Mouse (Mus musculus) yolk sac, embryonic 10.5 days (tissue): ENCODE measurements around the gene Mgrn1.

Experiments used
- DNase-seq: peaks from one replicate; pipeline ENCODE4 v3.0.0-alpha.2; 2017; ENCODE audit warnings: low spot score

Mgrn1 gene

DNA sequence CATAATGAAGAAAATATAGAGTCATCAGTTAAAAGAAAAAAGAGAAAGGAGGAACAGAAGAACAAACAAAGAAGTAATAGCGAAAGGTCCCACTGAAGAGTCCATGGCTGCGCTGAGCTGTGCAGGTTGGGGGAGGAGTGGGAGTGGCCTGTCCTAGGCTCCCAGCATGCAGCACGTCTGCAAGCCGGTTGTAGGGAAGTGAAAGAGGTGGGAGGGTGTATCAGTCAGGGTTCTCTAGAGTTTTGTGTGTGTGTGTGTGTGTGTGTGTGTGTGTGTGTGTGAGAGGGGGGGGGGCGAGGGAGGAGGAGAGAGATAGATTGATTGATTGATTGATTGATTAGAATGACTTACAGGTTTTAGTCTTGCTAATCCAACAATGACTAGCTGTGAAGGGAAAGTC is 21.9 kb downstream of the Mgrn1 start:
- no peak for DNase-seq

DNA sequence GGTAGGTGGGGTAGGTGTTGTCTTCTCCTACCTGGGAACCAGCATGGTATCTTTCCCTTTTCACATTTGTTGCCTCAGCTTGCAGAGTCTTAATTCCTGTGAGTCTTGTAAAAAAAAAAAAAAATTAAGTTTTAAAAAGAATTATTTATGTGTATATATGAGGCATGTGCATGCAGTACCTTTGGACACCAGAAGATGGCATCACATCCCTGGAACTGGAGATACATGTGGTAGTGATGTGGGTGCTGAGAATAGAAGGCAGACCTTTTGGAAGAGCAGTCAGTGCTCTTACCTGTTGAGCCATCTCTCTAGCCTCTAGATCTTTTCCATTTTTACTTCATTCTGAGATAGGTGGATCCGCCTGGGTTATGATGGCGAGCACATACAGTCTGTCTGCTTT is 23.7 kb downstream of the Mgrn1 start:
- no peak for DNase-seq

DNA sequence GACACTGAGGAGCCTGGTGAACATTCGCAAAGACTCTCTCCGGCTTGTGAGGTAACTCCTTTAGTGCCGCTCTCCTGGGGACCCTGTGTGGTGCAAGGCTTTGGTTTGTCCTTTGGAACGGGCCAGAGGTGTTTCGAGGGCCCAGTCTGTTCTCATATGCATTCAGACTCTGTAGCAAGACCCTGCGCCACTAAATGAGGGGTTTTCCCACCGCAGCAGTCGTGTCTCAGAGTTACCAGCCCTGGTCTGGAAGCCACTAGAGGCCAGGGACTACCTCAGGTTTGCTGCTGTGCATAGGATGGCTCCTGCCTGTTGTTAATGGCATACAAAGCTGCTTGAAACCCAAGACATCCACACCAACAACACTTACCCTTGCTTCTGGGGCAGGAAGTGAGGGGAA is 24.7 kb downstream of the Mgrn1 start:
- DNase-seq = no peak

DNA sequence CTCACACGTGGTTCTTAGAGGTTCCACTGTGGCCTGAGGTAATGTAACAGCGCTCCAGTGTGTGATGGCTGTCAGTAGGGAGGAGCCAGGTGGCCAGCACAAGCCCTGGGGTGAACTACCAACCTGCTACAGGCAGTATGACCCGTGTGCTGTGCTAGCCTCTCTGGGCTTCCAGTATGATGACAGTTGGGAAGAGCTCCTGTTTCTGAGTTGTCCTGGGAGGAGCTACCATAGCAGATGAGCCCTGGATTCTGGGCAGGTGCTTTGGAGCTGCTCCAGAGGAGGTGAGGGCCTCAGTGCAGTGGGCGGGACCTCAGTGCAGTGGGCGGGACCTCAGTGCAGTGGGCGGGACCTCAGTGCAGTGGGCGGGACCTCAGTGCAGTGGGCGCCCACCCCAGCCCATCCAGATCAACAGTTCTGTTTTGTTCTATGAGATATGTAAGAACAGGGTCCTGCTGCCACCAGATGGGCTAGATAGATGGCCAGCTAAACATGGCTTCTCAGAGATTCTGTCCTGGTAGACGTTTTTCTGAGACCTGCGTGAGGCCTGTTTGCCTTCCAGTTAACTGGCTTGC is 26.1 kb downstream of the Mgrn1 start:
- DNase-seq = no peak

DNA sequence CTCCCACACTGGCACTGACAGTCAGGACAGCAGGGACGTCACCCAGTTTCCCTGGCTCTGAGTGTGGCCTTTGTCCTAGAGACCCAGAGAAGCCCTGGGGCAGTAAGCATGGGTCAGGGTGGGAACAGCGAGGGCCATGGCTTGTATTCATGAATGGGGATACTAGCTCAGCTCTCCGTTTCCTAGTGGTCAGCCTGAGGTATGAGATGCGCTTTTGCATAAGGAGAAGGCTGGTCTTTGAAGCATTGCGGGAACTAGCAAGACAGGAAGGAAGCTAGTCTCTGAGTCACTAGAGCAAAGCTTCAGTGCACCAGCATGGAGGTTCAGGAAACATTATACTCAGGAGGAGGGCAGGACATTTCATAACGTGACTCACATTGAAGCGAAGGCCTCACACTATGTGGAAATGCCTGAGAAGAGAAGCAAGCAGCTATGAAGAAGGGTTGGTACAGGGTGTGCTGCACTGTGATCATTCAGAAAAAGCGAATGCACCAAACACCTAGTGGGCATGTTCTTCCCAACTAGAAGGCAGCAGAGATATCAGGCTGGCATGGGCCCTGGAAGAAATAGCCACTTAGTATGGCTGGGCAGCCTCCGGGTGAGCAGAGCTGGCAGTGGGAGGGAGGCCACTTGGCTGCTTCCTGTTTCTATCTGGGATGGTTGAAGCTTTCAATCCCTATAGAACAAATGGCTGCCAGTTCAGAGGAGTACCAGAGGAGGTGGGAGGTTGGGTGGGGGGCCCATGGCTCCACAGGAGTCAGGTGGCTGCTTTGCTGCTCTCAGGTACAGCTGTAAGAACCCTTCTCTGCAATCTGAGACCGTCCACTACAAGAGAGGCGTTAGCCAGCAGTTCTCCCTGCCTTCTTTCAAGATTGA is 27.1 kb downstream of the Mgrn1 start:
- DNase-seq = no peak

DNA sequence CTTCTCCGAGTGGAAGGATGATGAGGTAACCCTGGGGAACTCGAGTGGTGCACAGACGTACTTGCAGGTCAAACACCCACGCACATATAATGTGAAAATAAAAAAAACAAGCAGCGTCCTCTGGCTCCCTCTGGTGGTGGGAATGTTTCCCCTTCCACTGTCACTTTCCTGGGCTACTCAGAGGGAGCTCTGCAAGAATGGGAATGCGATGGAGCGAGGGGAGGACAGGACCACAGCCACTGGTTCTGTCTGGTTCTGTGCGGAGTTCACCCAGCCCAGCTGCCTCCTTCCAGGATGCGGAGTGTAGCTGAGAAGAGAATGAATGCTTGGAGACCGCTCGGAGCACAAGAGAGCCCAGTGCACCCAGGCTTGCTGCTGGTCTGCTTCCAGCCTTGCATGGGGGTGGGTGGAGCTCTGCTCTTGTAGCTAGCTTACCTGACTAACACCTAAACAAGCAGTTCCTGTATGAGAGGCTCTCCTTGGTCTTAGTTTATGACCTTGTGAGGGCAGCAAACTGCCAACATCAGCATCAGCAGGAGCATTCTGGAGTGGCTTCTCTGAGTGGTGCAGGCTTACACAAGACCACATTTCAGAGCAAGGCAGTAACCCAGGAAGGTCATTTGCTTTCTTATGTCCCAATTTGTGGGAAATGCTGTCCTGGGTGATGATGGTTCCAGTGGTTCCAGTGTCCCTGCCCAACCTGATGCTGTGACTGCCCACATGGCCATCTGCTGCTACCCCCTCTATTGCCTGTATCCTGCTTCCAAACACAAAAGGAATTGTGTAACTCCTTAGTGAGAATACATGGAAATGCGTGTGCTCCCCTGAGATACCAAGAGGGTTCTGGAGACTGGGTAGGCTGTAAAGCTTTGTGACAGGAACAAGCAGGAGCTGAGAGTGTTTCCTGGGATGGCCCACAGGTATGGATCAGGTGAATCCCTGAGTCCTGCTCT is 28.0 kb downstream of the Mgrn1 start:
- DNase-seq = peak; percentile 75

DNA sequence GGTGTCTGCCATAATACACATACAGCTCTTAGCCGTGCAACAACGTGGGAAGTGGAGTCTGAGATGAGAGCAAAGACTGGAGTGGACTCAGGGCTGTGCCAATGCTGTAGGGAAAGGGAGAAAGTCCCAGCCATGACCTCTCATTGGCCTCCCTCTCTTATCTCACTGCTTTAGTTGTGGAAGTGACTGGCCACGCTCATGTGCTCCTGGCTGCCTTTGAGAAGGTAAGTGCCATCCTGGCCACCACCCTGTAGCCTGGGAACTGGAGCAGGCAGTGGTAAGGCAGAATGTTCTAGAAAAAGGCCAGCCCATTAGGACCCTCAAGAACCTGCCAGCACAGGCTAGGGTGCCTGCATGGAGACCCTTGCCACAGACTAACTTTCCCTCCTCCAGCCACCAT is 29.9 kb downstream of the Mgrn1 start:
- DNase-seq = no peak

DNA sequence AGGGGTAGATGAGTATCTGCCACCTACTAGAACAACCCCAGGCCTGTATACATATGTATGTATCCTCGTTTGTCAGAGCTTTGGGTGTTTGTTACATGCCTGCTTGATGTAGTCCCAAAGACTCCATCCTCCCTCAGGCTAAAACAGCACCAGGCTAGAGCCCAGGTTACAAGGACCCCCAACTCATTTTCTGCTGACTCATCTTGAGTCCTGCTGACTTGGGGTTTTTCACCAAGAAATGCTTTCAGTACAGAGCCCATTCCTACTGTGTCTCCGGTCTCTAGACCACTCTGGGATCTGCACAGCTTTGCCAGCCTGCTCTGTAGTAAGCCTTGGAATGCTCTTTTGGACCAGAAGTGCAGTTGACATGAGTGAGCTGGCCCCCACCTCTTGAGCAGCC is 30.6 kb downstream of the Mgrn1 start:
- DNase-seq = no peak

DNA sequence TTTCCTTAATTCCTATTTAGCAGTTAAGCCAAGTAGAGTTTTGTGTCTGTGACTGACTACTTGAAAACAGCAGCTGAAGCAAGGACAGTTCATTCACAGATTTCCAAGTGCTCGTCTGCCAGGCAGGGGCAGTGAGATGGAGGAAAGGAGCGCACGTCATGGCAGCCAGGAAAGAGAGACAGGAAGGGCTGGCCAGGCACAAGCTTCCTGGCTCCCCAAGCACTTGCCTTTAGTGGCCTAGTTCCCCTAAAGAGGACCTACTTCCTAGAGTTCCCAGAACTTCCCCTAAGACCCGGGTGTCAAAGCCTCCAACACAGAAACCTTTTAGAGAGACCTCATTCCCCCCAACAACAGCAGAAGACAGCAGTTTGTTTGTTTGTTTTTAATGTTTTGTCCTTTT is 34.5 kb downstream of the Mgrn1 start:
- no peak for DNase-seq

DNA sequence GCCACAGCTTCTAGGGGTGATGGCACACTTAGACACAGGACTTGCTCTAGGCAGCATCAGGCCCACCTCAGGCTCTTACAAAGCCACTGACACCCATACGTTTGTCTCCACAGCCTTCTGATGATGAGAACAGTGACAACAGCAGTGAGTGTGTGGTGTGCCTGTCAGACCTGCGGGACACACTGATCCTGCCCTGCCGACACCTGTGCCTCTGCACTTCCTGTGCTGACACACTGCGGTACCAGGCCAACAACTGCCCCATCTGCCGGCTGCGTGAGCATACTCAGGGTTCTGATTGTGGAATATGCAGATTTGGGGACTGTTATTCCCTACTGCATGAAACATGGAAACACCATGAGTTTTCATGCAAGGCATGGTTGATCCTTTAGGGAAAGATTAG is 36.4 kb downstream of the Mgrn1 start:
- no peak for DNase-seq

DNA sequence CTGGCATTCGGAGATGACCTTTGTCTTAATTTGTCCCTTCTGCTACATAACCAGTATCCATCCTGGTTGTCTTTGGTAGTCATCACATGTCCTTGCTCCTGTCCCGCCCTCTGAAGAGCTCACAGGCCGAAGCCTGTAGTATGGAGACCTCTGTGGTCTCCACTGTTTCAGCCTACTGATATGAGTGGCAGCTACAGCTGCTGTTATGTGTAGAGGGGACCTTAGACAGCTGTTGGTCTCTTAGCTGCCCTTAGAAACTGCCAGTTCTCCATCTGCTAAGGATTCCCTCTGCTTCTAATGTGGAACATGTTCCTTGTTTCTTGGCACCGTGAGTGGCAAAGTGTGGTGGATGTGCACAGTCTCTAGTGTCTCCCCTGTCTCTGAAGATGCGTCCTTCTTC is 37.9 kb downstream of the Mgrn1 start:
- no peak for DNase-seq

DNA sequence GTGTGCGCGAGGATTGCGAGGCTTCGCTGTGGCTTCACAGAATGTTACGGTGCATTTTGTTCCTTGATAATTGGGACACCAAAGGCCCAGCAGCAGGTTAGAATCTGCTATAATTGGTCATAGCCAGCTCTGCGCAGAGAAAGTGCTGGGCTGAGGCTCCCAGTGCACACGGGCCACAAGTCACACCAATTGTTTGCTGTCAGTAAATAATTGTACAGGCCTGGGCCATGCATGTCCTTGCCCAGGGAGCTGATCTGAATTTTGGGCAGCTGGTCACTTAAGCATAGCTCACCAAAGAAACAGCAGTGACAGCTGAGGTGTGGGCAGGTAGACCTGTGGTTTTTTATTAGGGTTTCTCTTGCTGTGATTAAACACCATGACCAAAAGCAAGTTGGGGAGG is 41.9 kb downstream of the Mgrn1 start:
- no peak for DNase-seq

DNA sequence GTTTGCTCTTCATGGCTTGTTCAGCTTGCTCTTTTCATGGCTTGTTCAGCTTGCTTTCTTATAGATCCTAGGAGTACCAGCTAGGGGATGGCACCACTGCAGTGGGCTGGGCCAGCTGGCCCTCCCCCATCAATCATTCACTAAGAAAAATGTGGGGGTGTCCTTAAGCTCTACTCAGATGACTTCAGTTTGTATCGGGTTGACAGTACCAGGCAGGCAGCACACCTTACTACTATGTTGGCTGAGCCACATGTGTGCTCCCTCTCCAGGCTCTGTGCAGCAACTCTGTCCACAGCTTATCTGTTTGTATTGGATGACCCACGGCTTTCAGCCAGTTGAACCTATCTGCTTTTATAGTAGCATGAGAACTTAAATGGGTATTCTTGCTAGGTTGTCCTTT is 42.4 kb downstream of the Mgrn1 start:
- DNase-seq = no peak

DNA sequence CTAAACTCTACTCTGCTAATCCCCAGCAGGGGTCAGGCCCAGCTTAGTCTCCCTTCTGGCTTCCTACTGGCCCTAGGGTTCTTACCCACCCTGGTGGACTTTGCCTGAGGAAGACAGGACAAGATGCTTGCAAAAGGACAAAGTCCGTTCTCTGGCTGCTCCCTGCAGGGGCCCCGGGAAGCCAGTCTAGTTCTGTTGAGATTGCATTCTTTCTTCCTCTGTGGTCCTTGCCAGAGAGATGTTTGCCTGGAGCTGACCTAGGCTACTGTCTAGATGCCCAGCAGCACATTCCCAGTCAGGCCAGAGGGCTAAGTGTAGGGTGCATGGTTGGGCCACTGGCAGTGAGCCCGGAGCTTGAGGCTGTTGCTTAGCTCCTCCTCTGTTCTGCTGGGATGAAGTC is 46.4 kb downstream of the Mgrn1 start:
- DNase-seq = peak; percentile 85

DNA sequence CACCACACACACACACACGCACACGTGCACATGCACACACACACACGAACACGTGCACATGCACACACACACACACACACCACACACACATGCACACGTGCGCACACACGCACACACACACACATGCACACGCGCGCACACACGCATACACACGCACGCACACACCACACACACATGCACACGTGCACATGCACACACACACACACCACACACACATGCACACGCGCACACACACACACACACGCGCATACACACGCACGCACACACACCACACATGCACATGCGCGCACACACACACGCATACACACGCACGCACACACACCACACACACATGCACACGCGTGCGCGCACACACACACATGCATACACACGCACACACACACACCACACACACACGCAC is 49.4 kb downstream of the Mgrn1 start:
- no peak for DNase-seq

DNA sequence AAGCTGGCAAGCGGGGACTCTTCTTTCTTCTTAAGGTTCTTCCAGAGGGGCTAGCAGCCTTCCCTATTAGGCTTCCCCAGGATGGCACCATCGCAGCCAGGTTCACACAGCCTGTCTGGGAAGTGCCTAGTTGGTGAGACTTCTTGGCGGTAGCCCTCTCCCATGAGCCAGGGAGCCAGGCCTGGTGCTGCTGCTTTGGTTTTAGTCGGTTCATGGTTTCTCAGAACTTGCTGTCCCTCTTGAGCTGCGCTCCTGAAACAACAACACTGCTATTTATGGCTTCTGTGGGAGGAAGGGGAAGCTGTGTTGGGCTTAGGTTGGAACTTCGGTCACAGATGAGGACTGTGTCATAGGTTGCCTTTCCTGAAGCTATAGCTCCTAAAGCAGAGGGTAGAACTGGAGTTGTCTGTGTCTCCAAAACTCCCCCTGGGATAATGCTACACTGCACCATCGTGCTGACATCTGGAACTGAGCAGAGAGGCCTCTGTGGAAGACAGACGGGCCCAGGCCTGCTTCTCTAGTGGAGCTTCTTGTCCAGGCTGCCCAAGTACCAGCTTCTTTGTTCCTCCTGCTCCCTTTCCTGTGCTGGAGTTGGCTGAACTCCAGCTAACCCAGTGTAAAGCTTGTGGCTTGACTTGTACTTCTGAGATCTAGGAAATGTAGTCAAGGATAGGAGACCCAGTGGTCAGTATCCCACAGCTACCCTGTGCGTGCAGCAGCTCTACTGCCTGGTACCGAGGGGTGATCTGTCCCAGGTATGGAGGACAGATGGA is 50.1 kb downstream of the Mgrn1 start:
- no peak for DNase-seq

DNA sequence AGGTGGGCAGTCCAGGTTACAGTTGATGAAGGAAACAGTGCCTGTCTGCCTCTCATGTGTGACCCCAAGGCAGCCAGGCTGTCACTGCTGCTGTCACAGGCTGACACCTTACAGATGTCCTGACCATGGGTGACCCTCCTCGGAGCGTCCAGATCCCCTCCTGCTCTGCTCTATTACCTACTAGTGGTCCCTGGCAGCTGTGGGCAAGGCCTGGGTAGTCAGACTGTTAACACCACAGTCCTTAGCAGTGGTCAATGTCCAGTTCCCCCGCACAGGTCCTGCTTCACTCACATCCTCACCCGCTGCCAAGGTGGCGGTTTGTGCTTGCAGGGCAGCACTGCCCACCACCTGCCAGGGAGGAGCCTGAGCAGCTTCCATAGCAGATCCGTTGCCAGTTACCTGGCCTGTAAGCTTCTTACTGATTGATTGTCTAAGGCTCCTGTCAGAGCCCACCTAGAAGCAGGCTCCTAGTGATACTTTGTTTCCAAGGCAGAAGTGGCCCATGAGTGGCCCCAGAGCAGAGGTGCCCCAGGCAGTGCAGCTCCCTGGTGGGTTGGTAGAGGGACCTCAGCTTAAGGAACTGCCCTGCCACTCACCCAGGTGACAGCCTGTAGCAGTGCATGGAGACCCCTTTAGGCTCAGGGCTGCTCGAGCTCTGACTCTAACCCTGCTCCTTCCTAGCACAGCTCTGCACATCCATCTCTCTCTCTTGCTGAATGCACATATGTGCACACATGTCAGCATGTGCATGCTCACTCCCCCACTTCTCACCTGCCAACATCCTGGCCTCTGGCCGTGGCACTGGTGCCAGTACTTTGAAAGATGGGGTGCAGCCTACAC is 51.5 kb downstream of the Mgrn1 start:
- DNase-seq = no peak

DNA sequence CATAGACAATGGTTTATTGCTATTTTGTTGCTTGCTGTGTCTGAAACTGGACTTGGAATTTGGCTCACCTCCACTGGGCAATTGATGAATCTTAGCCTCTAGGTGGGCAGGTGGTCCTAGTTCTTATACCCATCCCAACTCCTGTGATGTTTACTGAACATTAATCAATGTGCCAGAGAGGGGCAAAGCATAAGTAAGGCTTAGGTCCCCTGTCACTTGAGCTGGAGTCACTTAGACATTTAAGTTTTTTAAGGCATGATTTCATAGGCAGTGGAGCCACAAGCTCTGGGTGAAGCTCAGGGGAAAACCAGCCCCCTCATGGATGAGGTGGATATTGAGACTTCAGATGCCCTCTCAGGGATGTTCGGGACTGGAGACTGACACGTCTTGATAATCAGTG is 52.4 kb downstream of the Mgrn1 start, which contains the start of gene Nudt16l1:
Gene Nudt16l1 (plus strand): TSS at position 301 of the 400 bp plus-strand sequence.
- no peak for DNase-seq

DNA sequence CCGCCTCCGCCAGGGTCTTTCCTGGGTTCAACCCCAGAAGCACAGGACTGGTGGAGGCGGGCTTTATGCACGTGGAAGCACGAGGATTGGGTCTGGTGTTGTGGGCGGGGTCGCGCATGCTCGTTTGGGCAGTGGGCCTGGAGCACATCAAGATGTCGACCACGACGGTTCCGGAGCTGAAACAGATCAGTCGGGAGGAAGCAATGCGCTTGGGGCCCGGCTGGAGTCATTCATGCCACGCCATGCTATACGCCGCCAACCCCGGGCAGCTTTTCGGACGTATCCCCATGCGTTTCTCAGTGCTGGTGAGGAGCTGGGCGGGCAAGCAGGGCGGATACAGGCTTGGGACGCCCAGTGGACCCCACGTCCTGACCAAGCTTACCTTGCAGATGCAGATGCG is 52.9 kb downstream of the Mgrn1 start:
- DNase-seq = peak; percentile 97

DNA sequence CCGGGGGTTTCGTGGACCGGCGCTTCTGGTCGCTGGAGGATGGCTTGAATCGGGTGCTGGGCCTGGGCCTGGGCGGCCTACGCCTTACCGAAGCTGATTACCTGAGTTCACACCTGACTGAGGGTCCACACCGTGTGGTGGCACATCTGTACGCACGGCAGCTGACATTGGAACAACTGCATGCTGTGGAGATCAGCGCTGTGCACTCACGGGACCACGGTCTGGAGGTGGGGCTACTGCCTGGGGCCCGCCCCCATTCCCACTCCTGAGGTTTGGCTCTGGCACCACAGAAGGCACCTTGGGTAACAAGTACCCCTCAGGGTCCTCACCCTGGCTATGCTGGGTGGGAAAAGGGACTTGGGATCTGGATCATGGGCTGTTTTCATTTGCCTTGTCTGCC is 53.4 kb downstream of the Mgrn1 start:
- peak; percentile 68 for DNase-seq

DNA sequence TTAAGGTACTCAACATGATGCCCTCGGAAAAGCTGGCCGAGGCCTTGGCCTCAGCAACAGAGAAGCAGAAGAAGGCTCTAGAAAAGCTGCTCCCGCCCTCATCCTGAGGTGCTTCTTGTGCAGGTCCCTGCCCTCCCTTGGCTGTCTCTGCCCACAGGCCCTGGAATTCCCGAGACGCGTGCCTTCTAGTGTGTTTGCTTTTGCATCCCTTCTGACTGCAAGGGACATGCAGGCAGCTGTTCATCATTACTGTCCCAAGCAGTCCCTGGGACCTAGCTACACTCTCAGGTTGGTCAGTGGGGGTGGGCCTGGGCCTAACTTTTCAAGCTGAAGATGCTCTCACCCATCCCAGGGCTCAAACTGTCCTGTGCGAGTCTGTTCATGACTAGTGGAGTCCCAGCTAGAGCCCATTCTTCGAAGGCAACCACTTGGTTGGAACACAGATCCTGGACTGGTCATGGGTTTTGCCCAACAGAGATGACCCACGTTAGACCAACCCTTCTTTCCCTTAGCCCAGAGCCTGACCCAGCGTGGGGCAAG is 54.3 kb downstream of the Mgrn1 start:
- no peak for DNase-seq
